Mouse (Mus musculus): Measurements from ENCODE around the gene Hist1h4n. TPM values are rescaled to one million over a fixed set of nuclear protein-coding genes. Genes with fewer than 3 reads are reported as not detected.
"Not testable (repeated sequence)": the region's sequence is repeated elsewhere in the genome, so short reads cannot be mapped to it uniquely, and the experiment has no call there.

Gene Hist1h4n
- 12.5 and 13.8 TPM in 2 replicates for polyA plus RNA-seq (2016; fragmentation: Nextera tagmentation; extraction: Ambion mirVana)

GRCm38 (mm10) chr13:21831418-21832394 lies at the start of gene Hist1h4n:
Gene Hist1h4n, minus strand, starts transcription at chr13:21832196.
- peak; percentile 84 for ATAC-seq (ENCODE audit: low FRiP score)
- H3K4me3 ChIP-seq (replicated peaks) = peak within 1 kb of the TSS; percentile 21
- H3K4me1 ChIP-seq; H3K9me3 ChIP-seq; H3K36me3 ChIP-seq (replicated peaks); H3K9ac ChIP-seq; H3K27me3 ChIP-seq: not testable (repeated sequence)
- under 1% methylated on average over 26 of the region's 58 CpGs for WGBS
- peak within 1 kb of the TSS; percentile 81 for H3K27ac ChIP-seq
- H3K4me2 ChIP-seq = peak within 1 kb of the TSS; percentile 40

- 85% methylated on average over 6 of the region's 6 CpGs for WGBS
- Histone ChIP-seq H3K9me3 (no peaks in the 10 kb centered on the region), H3K4me3 (replicated peaks) (no peak overlapping the region), H3K4me2 (no peak overlapping the region), H3K4me1 (no peaks in the 10 kb centered on the region), H3K9ac (no peak overlapping the region), H3K36me3 (replicated peaks) (no peaks in the 10 kb centered on the region), H3K27ac (no peak overlapping the region), H3K27me3 (peaks cover 4% of the 10 kb centered on the region; the same call in 1 of the 2 replicates)
- ATAC-seq (ENCODE audit: low FRiP score) = no peak
Measured at GRCm38 (mm10) chr13:21880735-21881134, 48.7 kb upstream of the Hist1h4n start.

- H3K9me3 ChIP-seq; H3K27me3 ChIP-seq; H3K9ac ChIP-seq; H3K4me1 ChIP-seq; H3K4me2 ChIP-seq; H3K4me3 ChIP-seq (replicated peaks); ATAC-seq (ENCODE audit: low FRiP score); H3K27ac ChIP-seq; H3K36me3 ChIP-seq (replicated peaks): not testable (repeated sequence)
- WGBS = 79% methylated on average over 3 of the region's 3 CpGs
Measured at GRCm38 (mm10) chr13:21865503-21865902, 33.5 kb upstream of the Hist1h4n start.

- Histone ChIP-seq H3K4me1 (0 out of 2 replicates have a peak, but pooled peaks cover 4% of the 10 kb centered on the region), H3K27ac (no peak overlapping the region), H3K9ac (no peak overlapping the region), H3K9me3 (no peaks in the 10 kb centered on the region; the same call in 1 of the 2 replicates), H3K4me2 (no peak overlapping the region), H3K36me3 (replicated peaks) (no peaks in the 10 kb centered on the region), H3K27me3 (no peaks in the 10 kb centered on the region), H3K4me3 (replicated peaks) (no peak overlapping the region)
- ATAC-seq (ENCODE audit: low FRiP score) = no peak; the same call in 1 of the 2 replicates
- WGBS = 14% methylated on average over 5 of the region's 5 CpGs
Measured at GRCm38 (mm10) chr13:21861608-21862007, 29.6 kb upstream of the Hist1h4n start.

- no peaks in the 10 kb centered on the region for H3K27me3 ChIP-seq
- under 1% methylated on average over 15 of the region's 15 CpGs for WGBS
- H3K9ac ChIP-seq = peak overlapping the region; percentile 36
- H3K4me3 ChIP-seq (replicated peaks) = peak overlapping the region; percentile 45
- no peaks in the 10 kb centered on the region for H3K9me3 ChIP-seq
- H3K4me1 ChIP-seq = no peaks in the 10 kb centered on the region
- ATAC-seq (ENCODE audit: low FRiP score) = peak; percentile 49; the same call in 1 of the 2 replicates
- no peaks in the 10 kb centered on the region for H3K36me3 ChIP-seq (replicated peaks)
- H3K4me2 ChIP-seq = peak overlapping the region; percentile 44
- H3K27ac ChIP-seq = peak overlapping the region; percentile 38; the same call in 1 of the 2 replicates
Measured at GRCm38 (mm10) chr13:21855698-21856162, 23.7 kb upstream of the Hist1h4n start.

GRCm38 (mm10) chr13:21855146-21855545 lies 23.1 kb upstream of the Hist1h4n start:
- Histone ChIP-seq H3K4me2 (peak overlapping the region; percentile 44), H3K4me1 (no peaks in the 10 kb centered on the region), H3K4me3 (replicated peaks) (peak overlapping the region; percentile 45), H3K27ac (no peak overlapping the region), H3K36me3 (replicated peaks) (no peaks in the 10 kb centered on the region), H3K9ac (peak overlapping the region; percentile 36; the same call in 1 of the 2 replicates), H3K9me3 (no peaks in the 10 kb centered on the region), H3K27me3 (no peaks in the 10 kb centered on the region)
- ATAC-seq (ENCODE audit: low FRiP score) = peak; percentile 49; the same call in 1 of the 2 replicates
- WGBS = under 1% methylated on average over 11 of the region's 11 CpGs

GRCm38 (mm10) chr13:21852215-21852945 lies 20.4 kb upstream of the Hist1h4n start:
- ATAC-seq (ENCODE audit: low FRiP score) = no peak
- Histone ChIP-seq H3K27ac (no peak overlapping the region), H3K36me3 (replicated peaks) (no peaks in the 10 kb centered on the region), H3K9me3 (no peaks in the 10 kb centered on the region), H3K4me2 (no peak overlapping the region), H3K9ac (no peak overlapping the region), H3K4me1 (no peaks in the 10 kb centered on the region), H3K4me3 (replicated peaks) (no peak overlapping the region), H3K27me3 (no peaks in the 10 kb centered on the region)
- WGBS = 74% methylated on average over 3 of the region's 3 CpGs

- H3K4me2 ChIP-seq; H3K27ac ChIP-seq; H3K9me3 ChIP-seq; H3K4me1 ChIP-seq; H3K27me3 ChIP-seq; ATAC-seq (ENCODE audit: low FRiP score); H3K9ac ChIP-seq; H3K36me3 ChIP-seq (replicated peaks); H3K4me3 ChIP-seq (replicated peaks): not testable (repeated sequence)
- 26% methylated on average over 1 of the region's 1 CpGs for WGBS
Measured at GRCm38 (mm10) chr13:21850696-21851095, 18.7 kb upstream of the Hist1h4n start.

GRCm38 (mm10) chr13:21847883-21848282 lies 15.9 kb upstream of the Hist1h4n start:
- 10% methylated on average over 8 of the region's 8 CpGs for WGBS
- ATAC-seq (ENCODE audit: low FRiP score) = no peak
- H3K4me3 ChIP-seq (replicated peaks) = no peak overlapping the region

GRCm38 (mm10) chr13:21846356-21846755 lies 14.4 kb upstream of the Hist1h4n start:
- not testable (repeated sequence) for H3K9ac ChIP-seq; H3K9me3 ChIP-seq; H3K36me3 ChIP-seq (replicated peaks); H3K27me3 ChIP-seq; H3K27ac ChIP-seq; H3K4me1 ChIP-seq; H3K4me3 ChIP-seq (replicated peaks); ATAC-seq (ENCODE audit: low FRiP score); H3K4me2 ChIP-seq

More at GRCm38 (mm10) chr13:21847883-21848282, 15.9 kb upstream of the Hist1h4n start:
- no peaks in the 10 kb centered on the region for H3K9me3 ChIP-seq
- H3K27ac ChIP-seq = no peak overlapping the region
- no peaks in the 10 kb centered on the region for H3K4me1 ChIP-seq
- no peaks in the 10 kb centered on the region for H3K36me3 ChIP-seq (replicated peaks)
- no peaks in the 10 kb centered on the region for H3K27me3 ChIP-seq
- H3K9ac ChIP-seq = no peak overlapping the region
- no peak overlapping the region for H3K4me2 ChIP-seq

- no CpG with 5 or more reads among the region's 4 CpGs for WGBS
- ATAC-seq (ENCODE audit: low FRiP score) = peak; percentile 83
- not testable (repeated sequence) for H3K27me3 ChIP-seq; H3K27ac ChIP-seq; H3K36me3 ChIP-seq (replicated peaks); H3K4me1 ChIP-seq; H3K4me3 ChIP-seq (replicated peaks); H3K4me2 ChIP-seq; H3K9ac ChIP-seq; H3K9me3 ChIP-seq
Measured at GRCm38 (mm10) chr13:21840508-21840907, 8.5 kb upstream of the Hist1h4n start.

- H3K9me3 ChIP-seq; H3K36me3 ChIP-seq (replicated peaks); H3K4me3 ChIP-seq (replicated peaks); H3K27me3 ChIP-seq; H3K9ac ChIP-seq; H3K27ac ChIP-seq; H3K4me2 ChIP-seq; H3K4me1 ChIP-seq: not testable (repeated sequence)
- WGBS = no CpG with 5 or more reads among the region's 24 CpGs
- peak; percentile 95 for ATAC-seq (ENCODE audit: low FRiP score)
Measured at GRCm38 (mm10) chr13:21833461-21833860, 1.5 kb upstream of the Hist1h4n start, which contains the start of the genes Hist1h2ap and Hist1h2br. Gene Hist1h2ap, minus strand, starts transcription at chr13:21833507. Gene Hist1h2br, plus strand, starts transcription at chr13:21833743.
